Mouse (Mus musculus): Measurements from ENCODE around the gene Lrrn1. TPM values are rescaled to one million over a fixed set of nuclear protein-coding genes. Genes with fewer than 3 reads are reported as not detected.

Lrrn1 gene
- polyA plus RNA-seq, 1 experiment, result 6.1 TPM

DNA sequence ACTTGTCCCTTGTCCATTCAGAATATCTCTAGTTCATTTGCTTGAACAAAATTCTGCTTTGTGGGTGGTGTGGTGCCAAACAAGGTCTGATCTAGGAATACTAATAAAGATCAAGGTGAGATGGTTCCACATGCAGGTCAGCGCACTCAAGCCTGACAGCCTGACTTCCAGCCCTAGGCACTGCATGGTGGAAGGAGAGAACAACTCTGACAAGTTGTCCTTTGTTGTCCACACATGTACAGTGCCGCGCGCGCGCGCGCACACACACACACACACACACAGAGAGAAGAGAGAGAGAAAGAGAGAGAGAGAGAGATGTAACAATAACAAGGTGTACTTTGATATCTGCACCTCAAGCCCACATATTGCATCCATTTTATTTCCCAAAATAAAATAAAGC lies 47.7 kb downstream of the Lrrn1 start:
- no peak overlapping the region for H3ac ChIP-seq (ENCODE audit: control insufficient read depth, insufficient read length, low read depth)
- no peaks in the 10 kb centered on the region for H3K27me3 ChIP-seq (ENCODE audit: control insufficient read depth, insufficient read depth, insufficient read length)
- H3K79me3 ChIP-seq (ENCODE audit: low read depth), result no peaks in the 10 kb centered on the region
- TF ChIP-seq USF1 (IDR thresholded peaks at IDR 0.05; ENCODE audit: low read depth) (no peak), MYOD1 (IDR thresholded peaks at IDR 0.05; ENCODE audit: control insufficient read depth, insufficient read length, low read depth) (no peak), CEBPB (IDR thresholded peaks at IDR 0.05; ENCODE audit: low read depth) (no peak), FOSL1 (IDR thresholded peaks at IDR 0.05; ENCODE audit: insufficient read depth, low read length, poor library complexity, severe bottlenecking) (no peak), MAX (IDR thresholded peaks at IDR 0.05) (no peak), MYOG (IDR thresholded peaks at IDR 0.05; ENCODE audit: control insufficient read depth, extremely low read depth, insufficient read length) (no peak), CTCF (IDR thresholded peaks at IDR 0.05; ENCODE audit: control insufficient read depth, insufficient read depth, insufficient read length) (no peak)
- no peak overlapping the region for H3K4me3 ChIP-seq (ENCODE audit: insufficient read depth, poor library complexity, severe bottlenecking)
- no peaks in the 10 kb centered on the region for H3K36me3 ChIP-seq (ENCODE audit: control insufficient read depth, insufficient read depth)
- H3K79me2 ChIP-seq (ENCODE audit: control insufficient read depth, insufficient read depth), result no peaks in the 10 kb centered on the region

- Histone ChIP-seq H3K36me3 (ENCODE audit: control insufficient read depth, insufficient read depth) (no peaks in the 10 kb centered on the region), H3K4me3 (ENCODE audit: insufficient read depth, poor library complexity, severe bottlenecking) (no peak overlapping the region), H3ac (ENCODE audit: control insufficient read depth, insufficient read length, low read depth) (no peak overlapping the region), H3K79me3 (ENCODE audit: low read depth) (no peaks in the 10 kb centered on the region), H3K79me2 (ENCODE audit: control insufficient read depth, insufficient read depth) (no peaks in the 10 kb centered on the region), H3K27me3 (ENCODE audit: control insufficient read depth, insufficient read depth, insufficient read length) (no peaks in the 10 kb centered on the region)
- TF ChIP-seq FOSL1 (IDR thresholded peaks at IDR 0.05; ENCODE audit: insufficient read depth, low read length, poor library complexity, severe bottlenecking), result no peak
- TF ChIP-seq MAX (IDR thresholded peaks at IDR 0.05), result no peak
Observed at GRCm38 (mm10) chr6:107583759-107584383, 54.3 kb downstream of the Lrrn1 start.

DNA sequence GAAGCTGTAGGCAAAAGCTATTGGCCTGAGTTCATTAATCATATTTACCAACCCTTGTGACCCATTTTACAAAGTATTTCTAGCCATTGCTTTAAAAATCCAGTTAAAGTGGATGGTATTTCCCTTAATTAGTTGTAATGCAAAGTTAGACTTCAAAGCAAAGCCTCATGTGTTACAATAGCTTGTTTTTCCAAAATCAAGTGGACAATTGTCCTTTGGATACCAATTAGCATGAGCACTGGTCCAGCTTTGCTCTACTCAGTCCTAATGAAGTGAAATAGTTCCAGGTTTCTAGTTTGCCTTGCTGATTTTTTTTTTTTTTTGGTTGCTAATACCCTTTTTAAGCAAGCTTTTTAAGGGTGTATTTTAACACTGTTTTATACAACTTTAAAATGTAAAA lies 75.6 kb downstream of the Lrrn1 start:
- no peaks in the 10 kb centered on the region for H3K79me3 ChIP-seq (ENCODE audit: low read depth)

DNA sequence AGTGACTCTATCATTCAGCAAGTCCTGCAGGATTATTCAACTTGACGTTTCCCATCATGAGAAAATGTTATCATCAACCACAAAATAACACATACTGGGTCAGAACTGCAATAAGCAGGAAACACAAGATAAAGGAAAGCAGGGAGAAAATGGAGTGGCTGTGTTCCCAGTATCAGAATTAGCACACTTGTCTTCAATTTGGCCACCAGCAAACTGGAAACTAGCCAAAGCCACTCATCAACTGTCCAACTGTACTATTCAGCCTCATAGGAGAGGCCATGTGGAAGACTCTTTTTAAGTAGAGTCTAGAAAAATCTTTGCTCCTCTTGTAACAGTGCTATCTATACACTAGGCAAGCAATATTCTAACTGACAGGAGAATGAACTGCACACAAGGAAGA lies 84.7 kb downstream of the Lrrn1 start:
- Histone ChIP-seq H3K4me3 (ENCODE audit: insufficient read depth, poor library complexity, severe bottlenecking) (no peak overlapping the region), H3ac (ENCODE audit: control insufficient read depth, insufficient read length, low read depth) (no peak overlapping the region), H3K79me3 (ENCODE audit: low read depth) (no peaks in the 10 kb centered on the region), H3K27me3 (ENCODE audit: control insufficient read depth, insufficient read depth, insufficient read length) (no peaks in the 10 kb centered on the region), H3K79me2 (ENCODE audit: control insufficient read depth, insufficient read depth) (no peaks in the 10 kb centered on the region), H3K36me3 (ENCODE audit: control insufficient read depth, insufficient read depth) (no peaks in the 10 kb centered on the region)
- TF ChIP-seq MYOG (IDR thresholded peaks at IDR 0.05; ENCODE audit: control insufficient read depth, extremely low read depth, insufficient read length), result no peak
- TF ChIP-seq FOSL1 (IDR thresholded peaks at IDR 0.05; ENCODE audit: insufficient read depth, low read length, poor library complexity, severe bottlenecking), result no peak
- TF ChIP-seq MAX (IDR thresholded peaks at IDR 0.05), result no peak
- no peak for TF ChIP-seq MYOD1 (IDR thresholded peaks at IDR 0.05; ENCODE audit: control insufficient read depth, insufficient read length, low read depth)
- no peak for TF ChIP-seq USF1 (IDR thresholded peaks at IDR 0.05; ENCODE audit: low read depth)
- TF ChIP-seq CEBPB (IDR thresholded peaks at IDR 0.05; ENCODE audit: low read depth), result no peak
- no peak for TF ChIP-seq CTCF (IDR thresholded peaks at IDR 0.05; ENCODE audit: control insufficient read depth, insufficient read depth, insufficient read length)

More for the DNA sequence above, 75.6 kb downstream of the Lrrn1 start:
- Histone ChIP-seq H3K79me2 (ENCODE audit: control insufficient read depth, insufficient read depth) (no peaks in the 10 kb centered on the region), H3K36me3 (ENCODE audit: control insufficient read depth, insufficient read depth) (no peaks in the 10 kb centered on the region), H3K27me3 (ENCODE audit: control insufficient read depth, insufficient read depth, insufficient read length) (no peaks in the 10 kb centered on the region), H3K4me3 (ENCODE audit: insufficient read depth, poor library complexity, severe bottlenecking) (no peak overlapping the region), H3ac (ENCODE audit: control insufficient read depth, insufficient read length, low read depth) (no peak overlapping the region)
- TF ChIP-seq CTCF (IDR thresholded peaks at IDR 0.05; ENCODE audit: control insufficient read depth, insufficient read depth, insufficient read length), result no peak
- TF ChIP-seq MYOG (IDR thresholded peaks at IDR 0.05; ENCODE audit: control insufficient read depth, extremely low read depth, insufficient read length), result no peak
- no peak for TF ChIP-seq FOSL1 (IDR thresholded peaks at IDR 0.05; ENCODE audit: insufficient read depth, low read length, poor library complexity, severe bottlenecking)
- no peak for TF ChIP-seq CEBPB (IDR thresholded peaks at IDR 0.05; ENCODE audit: low read depth)
- TF ChIP-seq MAX (IDR thresholded peaks at IDR 0.05), result no peak
- no peak for TF ChIP-seq MYOD1 (IDR thresholded peaks at IDR 0.05; ENCODE audit: control insufficient read depth, insufficient read length, low read depth)
- TF ChIP-seq USF1 (IDR thresholded peaks at IDR 0.05; ENCODE audit: low read depth), result no peak

All from C2C12 (cell line).